Mouse (Mus musculus): ENCODE results near the gene Wfdc2.
A peak's percentile ranks its signal among the peaks of the same experiment; 100 is the strongest.

- TF ChIP-seq MAZ (IDR thresholded peaks at IDR 0.05; ENCODE audit: low read depth, low read length) (no peak), MAX (IDR thresholded peaks at IDR 0.05; ENCODE audit: low read length) (no peak), CHD2 (IDR thresholded peaks at IDR 0.05; ENCODE audit: low read length) (no peak), E2F4 (IDR thresholded peaks at IDR 0.05; ENCODE audit: insufficient replicate concordance, low read depth, low read length) (no peak), CTCF (conservative IDR thresholded peaks at IDR 0.05 in 1 of 2, IDR thresholded peaks at IDR 0.05 in 1 of 2; ENCODE audit: low read depth in 2 of 2, low read length in 2 of 2) (peak; percentile 93 to 97), USF1 (IDR thresholded peaks at IDR 0.05; ENCODE audit: low read depth, low read length) (no peak), UBTF (IDR thresholded peaks at IDR 0.05; ENCODE audit: low read depth, low read length) (no peak), POLR2A (IDR thresholded peaks at IDR 0.05; ENCODE audit: low read depth, low read length) (no peak), JUND (conservative IDR thresholded peaks at IDR 0.05; ENCODE audit: low read depth, low read length) (no peak), ELF1 (IDR thresholded peaks at IDR 0.05; ENCODE audit: low read depth, low read length) (0 out of 2 replicates have a peak, but pooled peaks have one; percentile 12), MYC (IDR thresholded peaks at IDR 0.05; ENCODE audit: low read depth, low read length) (no peak), USF2 (conservative IDR thresholded peaks at IDR 0.05; ENCODE audit: low read depth, low read length) (no peak), GABPA (IDR thresholded peaks at IDR 0.05; ENCODE audit: insufficient replicate concordance, low read depth, low read length) (no peak)
These were observed 31.0 kb upstream of the Wfdc2 start for GRCm38 (mm10) chr2:164531169-164531568.

Measured in CH12.LX (cell line).